8 mouse cellular contexts compared by ENCODE assay signal in genomic region chr4:134734629-134735081, GRCm38 (mm10). TPM values are rescaled to one million over a fixed set of nuclear protein-coding genes. Genes with fewer than 3 reads are reported as not detected.
DNase-seq lines count a peak whose midpoint lies in the region; ATAC-seq and TF ChIP-seq lines count a peak whose summit lies in the region.

No protein-coding gene starts in this region.

- WGBS in lung, embryonic 15.5 days, result 35% methylated on average over 9 of the region's 9 CpGs

- H3K4me1 ChIP-seq in brown adipose tissue, adult 24 weeks (ENCODE audit: control insufficient read depth, insufficient read depth, insufficient read length, low read length), result peaks cover 19% of the 10 kb centered on the region
- peaks cover 27% of the 10 kb centered on the region for H3K4me1 ChIP-seq in lung, embryonic 15.5 days

- peak overlapping the region; percentile 30; the same call in 1 of the 2 replicates for H3K4me2 ChIP-seq in lung, embryonic 15.5 days

- intact Hi-C loops in heart, postnatal 25 days (cut with DNase I), result no loop called here

- peak overlapping the region; percentile 61 for H3K27ac ChIP-seq in layer of hippocampus, adult 2 months
- H3K27ac ChIP-seq in brown adipose tissue, adult 24 weeks (replicated peaks; ENCODE audit: low read depth, low read length), result peak overlapping the region; percentile 90
- H3K27ac ChIP-seq in lung, embryonic 15.5 days, result peak overlapping the region; percentile 65

- H3K27me3 ChIP-seq in lung, embryonic 15.5 days, result no peaks in the 10 kb centered on the region

- H3K9ac ChIP-seq in lung, embryonic 15.5 days, result no peak overlapping the region

- H3K36me3 ChIP-seq in lung, embryonic 15.5 days, result no peaks in the 10 kb centered on the region

- H3K4me3 ChIP-seq in layer of hippocampus, adult 2 months, result no peak overlapping the region
- H3K4me3 ChIP-seq in brown adipose tissue, adult 24 weeks (ENCODE audit: insufficient read depth, low read depth, low read length), result 0 out of 2 replicates have a peak overlapping the region, but pooled peaks have one; percentile 5
- no peak overlapping the region for H3K4me3 ChIP-seq in lung, embryonic 15.5 days

- no peaks in the 10 kb centered on the region for H3K9me3 ChIP-seq in lung, embryonic 15.5 days

- peak; percentile 41; the same call in 1 of the 2 replicates for ATAC-seq in lung, embryonic 15.5 days (ENCODE audit: borderline replicate concordance, extremely low read depth, low FRiP score, low TSS enrichment)

- TF ChIP-seq CTCF in layer of hippocampus, adult 2 months (conservative IDR thresholded peaks at IDR 0.05), result no peak; the same call in 1 of the 2 replicates

- DNase-seq in layer of hippocampus, adult 2 months (ENCODE audit: low spot score in 2 of 2), result no peak
- no peak for DNase-seq in layer of hippocampus, postnatal 14 days (ENCODE audit: low spot score in 2 of 2)
- peak; percentile 57 for DNase-seq in heart, postnatal 25 days (ENCODE audit: low spot score)
- DNase-seq in thymus, postnatal 25 days, result peak; percentile 52
- no peak for DNase-seq in frontal cortex, postnatal 10 days (ENCODE audit: low spot score in 2 of 2)
- no peak for DNase-seq in right cerebral cortex, postnatal 36 days (ENCODE audit: low spot score in 2 of 2)

RNA-seq across cellular contexts. Expression of gene Man1c1, which starts 30.6 kb away (rescaled TPM):
- total RNA-seq in layer of hippocampus, adult 2 months (2021), result 10 to 100 TPM; 22.1 to 25.1 TPM
- total RNA-seq in layer of hippocampus, postnatal 14 days (2021), result 10 to 100 TPM; 18.9 to 19.8 TPM
- polyA plus RNA-seq in brown adipose tissue, adult 24 weeks (2012; ENCODE audit: insufficient read depth, insufficient read length, missing spikeins), result 2.5 and 2.6 TPM in 2 replicates
- total RNA-seq in heart, postnatal 25 days (2021), result 10 to 100 TPM; 21.0 to 25.0 TPM
- 3.0 and 3.3 TPM in 2 replicates for polyA plus RNA-seq in lung, embryonic 15.5 days (2015; fragmentation: Nextera tagmentation; extraction: Ambion mirVana)

RNA-seq across cellular contexts. Expression of gene Ldlrap1, which starts 33.2 kb away (rescaled TPM):
- 1 to 10 TPM; 2.0 to 3.0 TPM for total RNA-seq in layer of hippocampus, adult 2 months (2021)
- total RNA-seq in layer of hippocampus, postnatal 14 days (2021), result 1 to 10 TPM; 4.6 to 4.8 TPM
- polyA plus RNA-seq in brown adipose tissue, adult 24 weeks (2012; ENCODE audit: insufficient read depth, insufficient read length, missing spikeins), result 6.8 and 11.8 TPM in 2 replicates
- 10 to 100 TPM; 14.1 to 15.5 TPM for total RNA-seq in heart, postnatal 25 days (2021)
- 21.8 and 24.9 TPM in 2 replicates for polyA plus RNA-seq in lung, embryonic 15.5 days (2015; fragmentation: Nextera tagmentation; extraction: Ambion mirVana)

Comparison
In these comparisons a context has a peak if more than half of its experiments do, and no peak if none do; other contexts are left out.
1. DNase-seq: peak in heart, postnatal 25 days (single experiment) and thymus, postnatal 25 days (single experiment); none in layer of hippocampus, adult 2 months (0 of 2), layer of hippocampus, postnatal 14 days (0 of 2), frontal cortex, postnatal 10 days (0 of 2) and right cerebral cortex, postnatal 36 days (0 of 2).
2. Peak in every context shown above with its lines, with median percentiles within 50 percentile points of each other: H3K27ac ChIP-seq.